Mouse (Mus musculus) Muller cell, postnatal 12 days (primary cell): ENCODE measurements around the gene Thra.
"Not testable (repeated sequence)": the region's sequence is repeated elsewhere in the genome, so short reads cannot be mapped to it uniquely, and the experiment has no call there.

ENCODE experiments used
- DNase-seq: peaks from one replicate; pipeline ENCODE4 v3.0.0-alpha.2; 2015; ENCODE audit errors: inconsistent ontology term

The Thra gene

DNA sequence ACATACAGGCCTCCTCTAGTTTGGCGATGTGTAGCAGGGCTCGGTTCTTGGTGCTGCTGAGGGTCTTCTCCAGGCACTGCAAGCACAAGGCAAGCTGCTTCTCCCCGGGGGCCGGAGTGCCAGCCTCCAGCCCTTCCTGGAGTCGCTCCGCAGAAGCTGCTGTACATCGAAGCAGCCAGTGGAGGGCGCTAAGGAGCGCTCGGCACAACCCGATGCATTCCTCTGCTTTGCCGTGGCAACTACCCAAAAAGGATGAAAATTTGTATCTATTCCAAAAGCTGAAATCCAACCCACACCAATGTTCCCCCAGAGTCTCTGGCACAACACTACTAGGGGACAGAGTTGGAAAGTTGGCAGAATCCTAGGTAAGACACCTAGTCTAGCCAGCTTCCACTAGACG is 22.5 kb upstream of the Thra start:
- peak; percentile 55 for DNase-seq

DNA sequence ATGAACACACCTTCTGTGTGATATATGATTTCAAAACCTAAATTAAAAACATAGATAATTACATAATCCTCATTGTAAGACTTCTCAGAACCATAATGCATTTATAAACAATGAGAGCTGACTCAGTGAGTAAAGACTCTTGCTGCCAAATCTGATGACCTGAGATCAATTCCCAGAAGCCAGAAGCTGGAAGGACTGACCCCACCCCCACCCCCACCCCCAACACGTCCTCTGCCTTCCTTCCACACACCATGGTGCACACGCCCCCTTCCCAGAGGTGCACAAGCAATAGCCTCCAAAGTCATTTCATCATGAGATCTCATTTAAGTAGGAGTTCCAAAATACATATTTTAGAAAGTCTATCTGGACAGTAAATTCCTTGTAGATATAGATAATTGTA is 19.7 kb upstream of the Thra start:
- DNase-seq = no peak

DNA sequence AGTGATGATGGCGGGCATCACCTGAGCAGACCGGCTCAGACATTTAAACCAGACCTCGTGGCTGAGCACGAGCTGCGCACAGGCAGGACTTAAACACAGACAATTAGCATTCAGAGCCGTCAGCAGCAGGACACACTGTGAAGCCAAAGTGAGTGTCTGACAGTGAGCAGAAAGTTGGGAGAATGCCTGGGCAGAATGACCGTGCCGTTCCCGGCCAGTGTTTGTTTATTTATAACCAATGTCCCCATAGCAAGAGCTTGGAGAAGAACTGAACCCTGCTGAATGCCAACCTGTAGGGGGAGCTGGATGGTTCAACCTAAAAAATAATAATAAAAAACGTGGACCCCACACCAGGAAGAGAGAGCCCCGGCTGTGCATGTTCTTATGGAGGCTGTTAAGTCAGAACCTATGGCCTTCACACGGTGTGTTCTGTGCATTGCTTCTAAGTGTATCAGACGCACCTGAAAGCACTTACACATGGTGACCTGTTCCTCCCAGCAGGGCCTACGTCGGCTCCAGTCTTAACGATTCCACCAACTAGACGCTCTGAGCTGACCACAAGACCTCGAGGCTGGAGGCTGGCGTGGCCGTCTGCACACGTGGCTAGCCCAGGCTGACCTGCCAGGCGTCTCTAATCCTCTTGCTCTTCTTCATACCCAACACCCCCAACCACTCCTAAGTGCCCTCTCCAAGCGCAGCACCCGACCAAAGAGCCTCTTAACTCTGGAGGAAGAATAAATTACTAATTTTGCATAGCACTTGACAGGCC is 18.8 kb upstream of the Thra start:
- DNase-seq = peak; percentile 82

DNA sequence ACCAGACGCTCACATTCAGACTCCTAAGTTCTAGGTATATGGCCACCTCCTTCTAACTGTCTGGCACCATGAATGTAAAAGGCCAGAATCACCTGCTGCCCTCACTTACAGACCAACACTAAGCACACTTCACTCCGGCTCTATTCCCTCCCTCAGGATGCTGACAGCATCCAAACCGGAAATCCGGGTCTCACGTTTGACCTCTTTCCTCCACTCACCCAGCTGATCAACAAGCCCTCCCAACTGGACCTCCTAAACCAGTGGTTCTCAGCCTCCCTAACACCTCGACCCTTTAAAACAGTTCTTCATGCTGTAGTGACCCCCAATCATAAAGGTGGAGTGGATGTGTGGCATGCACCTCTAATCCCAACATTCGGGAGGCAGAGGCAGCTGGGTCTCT is 17.3 kb upstream of the Thra start:
- DNase-seq = no peak

DNA sequence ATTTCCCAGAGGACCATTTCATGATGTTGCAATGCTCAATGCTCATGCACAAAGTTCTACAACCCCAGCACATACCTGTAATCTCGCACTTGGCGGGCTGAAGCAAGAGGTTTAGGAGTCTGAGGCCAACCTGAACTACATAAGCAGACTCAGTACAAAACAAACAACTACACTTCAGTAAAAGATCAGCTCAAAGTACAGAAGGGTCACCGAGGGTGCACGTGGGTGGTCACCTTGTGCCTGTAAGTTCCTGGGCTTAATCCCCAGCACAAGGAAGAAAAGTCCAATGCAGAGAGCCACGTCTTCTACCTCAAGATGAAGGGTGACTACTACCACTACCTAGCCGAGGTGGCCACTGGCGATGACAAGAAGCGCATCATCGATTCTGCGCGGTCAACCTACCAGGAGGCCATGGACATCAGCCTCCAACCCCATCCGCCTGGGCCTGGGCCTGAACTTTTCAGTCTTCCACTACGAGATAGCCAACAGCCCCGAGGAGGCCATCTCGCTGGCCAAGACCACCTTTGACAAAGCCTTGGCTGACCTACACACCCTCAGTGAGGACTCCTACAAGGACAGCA is 14.4 kb upstream of the Thra start:
- DNase-seq = no peak

DNA sequence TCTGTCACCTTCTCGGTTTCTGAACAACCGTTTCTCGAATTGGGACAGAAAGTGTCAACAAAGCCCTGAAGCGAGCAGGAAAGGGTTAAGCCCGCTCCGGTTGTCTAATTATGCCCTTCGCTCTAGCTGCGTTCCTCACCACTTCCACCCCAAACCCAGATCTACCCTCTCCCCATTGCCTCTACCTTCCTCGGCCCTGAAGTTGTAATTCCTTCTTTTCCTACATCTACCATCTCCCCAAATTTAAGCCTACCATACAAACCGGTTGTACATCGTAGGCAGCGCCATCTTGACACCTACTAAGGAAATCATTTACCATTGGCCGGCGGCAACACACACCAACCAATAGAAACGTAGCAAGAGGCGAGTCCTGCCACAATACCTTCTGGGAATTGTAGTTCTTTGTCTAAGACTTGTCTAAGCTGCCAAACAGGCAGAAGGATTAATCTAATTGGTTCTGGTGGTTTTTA is 11.3 kb upstream of the Thra start, which contains the start of gene Med24:
Gene Med24, minus strand, starts transcription at position 317 of the 470 bp plus-strand sequence.
- DNase-seq = peak; percentile 83

DNA sequence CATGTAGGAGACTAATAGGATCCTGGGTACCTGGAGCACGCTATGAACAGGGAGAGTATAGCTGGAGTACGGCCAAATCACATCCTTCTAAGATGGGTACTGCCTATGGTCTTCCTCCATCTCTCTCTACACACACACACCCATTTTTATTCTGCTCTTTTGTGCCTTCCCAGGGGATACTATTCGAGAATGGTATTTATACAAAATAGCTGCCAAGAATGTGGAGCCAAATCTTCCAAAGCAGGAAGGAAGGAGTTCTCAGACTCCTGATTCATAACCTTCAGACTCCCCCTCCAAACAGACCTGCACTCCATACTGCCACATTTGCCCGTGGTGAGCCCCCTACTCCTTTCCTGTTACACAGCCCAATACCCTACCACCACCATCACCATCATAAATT is 9.7 kb upstream of the Thra start:
- DNase-seq = no peak

DNA sequence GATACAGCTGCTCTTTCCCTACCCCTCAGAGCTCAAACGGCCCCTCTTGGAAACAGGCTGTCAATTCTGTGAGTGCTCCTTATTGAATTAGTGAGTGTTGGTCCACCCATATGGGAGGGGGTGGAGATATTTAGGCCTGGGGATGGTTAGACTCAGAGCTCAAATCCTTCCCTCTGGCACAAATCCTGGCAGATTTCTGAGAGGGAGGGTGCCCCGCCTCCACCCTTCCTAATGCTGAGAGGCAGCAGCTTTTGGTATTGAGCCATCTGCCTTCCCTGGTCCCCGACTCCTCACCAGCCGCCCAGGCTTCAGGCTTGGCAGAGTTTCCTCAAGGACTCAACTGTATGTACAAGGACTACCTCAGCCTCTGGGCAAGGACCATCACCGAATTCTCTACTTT is 9.3 kb upstream of the Thra start:
- no peak for DNase-seq

DNA sequence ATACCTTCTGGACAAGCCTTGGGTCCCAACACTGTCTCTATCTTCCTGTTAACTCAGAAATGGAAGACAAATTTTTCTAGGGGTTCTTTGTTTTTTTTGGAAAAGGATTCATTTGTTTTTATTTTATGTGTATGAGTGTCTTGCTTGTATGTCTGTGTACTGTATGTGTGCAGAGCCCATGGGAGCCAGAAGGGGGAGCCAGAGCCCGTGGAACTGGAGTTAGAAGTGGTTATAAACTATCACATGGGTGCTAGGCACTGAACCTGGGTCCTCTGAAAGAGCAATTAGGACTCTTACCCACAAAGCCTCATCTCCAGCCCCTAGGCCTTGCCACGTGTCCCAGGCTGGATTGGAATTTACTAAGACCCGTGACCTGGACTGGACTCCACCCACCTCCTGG is 6.4 kb upstream of the Thra start:
- no peak for DNase-seq

DNA sequence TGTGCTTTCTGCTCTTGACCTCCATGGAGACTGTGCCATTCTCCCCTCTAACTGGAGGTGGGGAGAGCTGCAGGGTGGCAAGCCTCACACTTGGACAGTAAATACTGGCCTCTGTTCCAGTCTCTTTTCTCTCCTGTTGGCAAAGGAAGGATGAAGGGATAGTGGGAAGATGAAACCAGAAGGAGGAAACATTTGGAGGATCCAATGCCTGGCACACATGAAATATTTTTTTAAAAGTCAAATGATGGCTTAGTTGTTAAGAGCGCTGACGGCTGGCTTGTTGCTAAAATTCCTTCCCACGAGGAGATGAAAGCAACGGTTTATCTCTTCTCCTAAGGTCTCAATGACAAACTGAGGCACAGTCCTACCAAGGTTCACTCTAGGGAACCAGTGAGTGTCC is 5.3 kb upstream of the Thra start:
- DNase-seq = no peak

DNA sequence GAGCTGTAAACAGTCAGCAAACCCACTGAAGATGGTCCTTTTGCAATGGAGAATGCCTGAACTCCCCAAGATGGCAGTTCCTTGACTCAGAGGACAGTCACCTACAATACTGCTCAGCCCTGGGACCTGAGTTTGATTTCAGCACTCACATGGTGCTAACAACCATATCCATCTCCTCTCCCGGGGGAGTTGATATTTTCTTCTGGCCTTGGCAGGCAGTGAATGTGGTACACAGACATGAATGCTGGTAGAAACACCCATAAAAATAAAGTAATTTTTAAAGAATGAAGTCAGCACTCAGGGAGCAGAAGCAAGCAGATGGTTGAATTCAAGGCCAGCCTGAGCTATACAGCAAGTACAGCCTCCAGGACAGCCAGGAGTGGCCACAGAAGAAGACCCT is 4.3 kb upstream of the Thra start:
- no peak for DNase-seq

DNA sequence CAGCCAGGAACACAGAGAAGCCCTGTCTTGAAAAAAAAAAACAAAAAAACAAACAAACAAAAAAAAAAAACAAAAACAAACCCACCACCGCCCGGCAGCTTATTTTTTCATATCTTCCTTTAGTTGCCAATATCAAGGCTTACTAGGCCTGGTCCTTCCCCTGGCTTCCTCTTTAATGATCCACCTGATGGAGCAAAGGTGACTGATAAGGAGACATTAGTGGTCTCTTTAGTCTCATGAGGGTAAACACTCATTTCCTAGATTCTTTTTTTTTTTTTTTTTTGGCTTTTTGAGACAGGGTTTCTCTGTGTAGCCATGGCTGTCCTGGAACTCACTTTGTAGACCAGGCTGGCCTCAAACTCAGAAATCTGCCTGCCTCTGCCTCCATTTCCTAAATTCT is 3.2 kb upstream of the Thra start:
- not testable (repeated sequence) for DNase-seq

DNA sequence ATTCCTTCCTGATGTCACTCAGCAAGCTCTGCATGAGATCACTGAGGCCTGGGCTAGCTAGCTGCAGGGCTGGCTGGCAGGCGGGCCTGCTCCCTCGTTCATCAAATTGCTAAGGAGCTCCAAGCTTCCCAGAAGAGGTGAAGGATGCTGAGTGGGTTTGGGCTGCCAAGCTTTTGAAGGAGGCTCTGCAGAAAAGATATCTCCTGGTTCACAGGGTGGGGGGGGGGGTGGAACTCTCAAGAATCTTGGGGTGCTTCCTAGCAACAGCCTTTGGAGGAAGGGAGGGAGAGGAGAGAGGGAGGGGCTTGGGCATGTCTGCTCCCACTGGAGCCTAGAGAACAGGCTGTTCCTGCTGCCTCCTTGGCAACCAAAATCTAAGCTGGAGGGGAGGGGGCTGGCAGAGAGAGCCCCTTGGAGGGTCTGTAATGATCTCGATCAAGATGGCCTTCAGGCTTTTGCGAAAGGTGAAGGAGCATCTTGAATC is 2.0 kb upstream of the Thra start:
- no peak for DNase-seq

DNA sequence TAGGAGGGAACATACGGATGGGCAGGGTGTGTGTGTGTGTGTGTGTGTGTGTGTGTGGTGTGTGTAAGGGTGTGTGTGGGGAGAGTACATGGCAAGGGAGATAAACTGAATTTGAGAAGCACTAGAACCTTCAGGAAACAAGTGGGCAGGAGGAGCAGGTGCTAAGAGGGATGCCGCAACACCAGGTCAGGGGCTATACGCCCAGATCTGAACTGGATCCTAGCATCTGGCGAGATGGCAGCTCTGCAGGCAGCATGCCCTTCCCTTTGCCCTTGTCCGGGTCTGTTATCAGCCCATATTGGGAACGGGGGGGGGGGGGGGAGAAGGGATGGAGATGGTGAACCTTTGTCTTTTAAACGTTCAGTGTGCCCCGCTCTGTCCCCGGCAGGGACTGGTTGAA is 1.5 kb upstream of the Thra start:
- no peak for DNase-seq

DNA sequence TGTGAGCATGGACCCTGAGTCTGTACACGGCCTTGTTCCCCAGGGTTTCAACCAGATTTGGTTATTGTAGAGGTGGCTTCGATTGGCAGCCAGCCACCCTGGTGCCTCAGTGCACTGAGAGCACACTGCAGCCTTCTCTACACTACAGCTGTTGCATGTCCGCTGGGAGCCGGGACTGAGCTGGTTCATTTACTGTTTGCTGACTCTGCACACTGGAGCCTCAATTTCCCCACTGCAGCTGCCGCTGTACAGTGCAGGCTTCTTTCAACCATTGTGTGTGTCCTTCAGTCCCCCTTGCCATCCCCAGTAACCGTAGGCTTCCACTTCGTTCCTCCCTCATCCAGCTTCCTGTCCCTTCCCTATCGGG is 429 bp upstream of the Thra start:
- DNase-seq = no peak

DNA sequence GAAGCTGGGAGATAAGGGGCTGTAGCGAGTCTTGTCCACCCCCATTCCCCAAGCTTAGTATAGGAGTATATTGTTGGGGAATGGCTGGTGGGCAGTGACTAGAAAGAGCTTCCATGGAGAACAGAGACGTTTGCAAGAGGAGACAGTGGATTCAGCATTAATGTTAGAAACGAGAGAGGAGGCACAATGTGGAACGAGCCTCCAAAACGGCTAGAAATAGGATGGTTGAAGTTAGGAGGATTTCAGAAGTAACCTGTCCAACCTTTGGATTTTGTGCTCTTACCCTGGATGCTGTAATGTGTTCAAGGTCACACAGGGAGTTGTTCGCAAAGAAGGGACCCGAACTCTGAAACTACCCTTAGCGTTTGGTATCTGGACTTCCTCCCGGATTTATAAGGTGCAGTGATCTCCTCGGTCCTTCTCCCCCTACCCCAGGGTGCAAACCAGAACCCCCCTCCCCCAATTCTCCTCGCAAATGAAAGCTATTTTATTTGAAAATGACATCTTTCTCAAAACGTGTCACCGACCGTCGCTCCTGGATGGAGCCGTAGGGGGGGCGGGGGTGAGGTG is 698 bp downstream of the Thra start:
- peak; percentile 30 for DNase-seq

DNA sequence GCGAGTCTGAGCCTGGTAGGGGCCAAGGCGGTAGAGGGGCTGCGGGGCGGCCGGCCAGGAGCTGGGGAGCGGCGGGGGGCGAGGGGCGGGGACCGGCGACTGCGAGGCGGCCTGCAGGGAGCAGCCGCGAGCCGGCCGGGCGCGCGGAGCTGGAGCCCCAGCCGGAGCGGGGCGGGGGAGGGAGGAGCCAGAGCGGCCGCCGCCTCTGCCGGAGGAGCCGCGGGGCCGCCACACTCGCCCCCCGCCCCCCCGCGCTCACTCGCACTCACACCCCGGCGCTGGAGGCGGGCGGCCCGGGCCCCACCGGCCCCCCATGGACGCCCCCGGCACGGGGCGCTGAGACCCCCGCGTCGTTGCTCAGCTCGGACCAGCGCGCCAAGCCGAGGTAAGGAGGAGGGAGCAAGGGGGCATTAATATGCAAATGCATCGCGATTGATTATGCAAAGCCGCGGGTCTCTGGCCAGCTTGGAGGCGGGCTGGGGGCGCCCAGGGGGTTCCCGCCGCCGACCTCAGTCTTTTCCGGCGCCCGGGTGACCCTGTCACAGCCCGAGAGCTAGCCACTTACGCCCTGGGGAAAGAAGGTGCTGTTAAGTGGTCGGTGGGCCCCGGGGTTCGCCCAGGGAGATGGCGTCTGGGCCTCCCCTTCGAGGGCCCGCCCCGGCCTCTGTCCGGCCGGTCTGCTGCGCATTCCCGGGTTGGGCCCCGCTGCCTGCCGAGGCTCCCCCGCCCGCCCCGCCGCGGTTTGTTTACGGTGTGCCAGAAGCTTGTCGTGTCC is 1.4 kb downstream of the Thra start:
- DNase-seq = peak; percentile 89

DNA sequence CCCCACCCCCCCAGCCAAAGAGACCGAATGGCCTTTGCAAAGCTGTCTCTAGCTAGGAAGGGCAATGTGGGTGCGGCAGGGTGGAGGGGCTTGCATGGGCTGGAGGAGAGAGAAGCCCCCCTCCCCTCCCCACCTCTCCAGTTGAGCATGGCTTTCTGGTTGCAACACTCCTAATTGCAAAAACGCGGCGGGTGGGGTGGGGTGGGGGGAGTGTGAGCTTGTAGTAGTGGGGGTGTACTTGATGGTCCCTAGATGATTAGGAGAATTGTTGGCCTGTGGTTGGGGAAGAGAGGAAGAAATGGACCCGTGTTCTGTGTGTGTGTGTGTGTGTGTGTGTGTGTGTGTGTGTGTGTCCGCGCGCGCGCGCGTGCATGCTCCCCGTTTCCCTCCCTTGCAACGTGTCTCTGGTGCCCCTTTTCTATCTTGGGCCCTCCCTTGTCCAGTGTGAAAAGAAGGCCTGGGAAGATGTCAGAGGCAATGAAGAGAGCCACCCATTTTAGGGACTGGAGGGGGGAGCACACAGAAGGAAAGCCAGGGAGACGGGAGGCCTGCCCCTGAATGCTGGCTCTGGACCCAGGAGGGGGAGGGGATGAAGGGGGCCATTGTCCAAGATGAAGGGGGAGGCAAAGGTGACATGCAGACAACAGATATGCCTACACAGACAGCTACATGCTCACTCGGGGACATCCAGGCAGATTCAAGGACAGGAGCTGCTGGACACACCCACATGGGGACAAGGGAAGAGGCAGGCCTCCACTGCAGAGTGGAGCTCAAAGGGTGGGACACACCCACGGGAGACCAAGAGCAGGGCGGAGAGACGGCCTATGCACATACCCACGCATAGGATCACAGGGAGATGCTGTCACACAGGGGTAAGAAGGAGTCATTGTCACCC is 2.2 kb downstream of the Thra start:
- DNase-seq = peak; percentile 57

DNA sequence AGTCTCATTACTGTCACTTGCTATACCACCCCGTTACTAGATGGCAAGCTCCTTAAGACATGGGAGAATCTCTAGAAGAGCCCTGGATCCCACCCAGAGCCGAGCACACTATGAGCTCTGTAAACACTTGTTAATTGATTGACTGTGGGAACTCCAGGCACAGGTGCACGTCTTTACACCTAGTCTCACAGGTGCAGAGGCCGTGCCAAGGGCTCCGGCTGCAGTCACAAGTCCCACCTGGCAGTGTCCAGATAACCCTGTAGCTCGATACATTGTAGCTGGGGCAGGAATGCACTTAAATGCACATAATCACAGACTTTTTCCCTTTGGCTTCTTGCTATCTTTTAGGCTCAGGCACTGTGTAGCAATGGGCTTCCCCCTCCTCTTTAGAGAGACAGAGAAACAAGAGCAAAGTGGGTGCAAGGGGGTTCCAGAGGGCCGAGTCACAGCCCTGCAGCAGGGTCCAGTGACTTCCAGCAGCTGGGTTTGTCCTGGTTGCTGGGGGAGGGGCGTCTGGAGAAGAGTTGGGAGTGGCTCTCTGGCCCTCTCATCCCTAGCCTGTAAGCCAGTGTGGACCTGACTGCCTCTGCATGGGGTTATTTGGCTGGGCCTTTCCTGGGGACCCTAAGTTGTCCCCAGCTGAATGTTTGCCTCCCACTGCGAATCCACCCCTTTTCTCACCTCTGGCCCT is 3.4 kb downstream of the Thra start:
- peak; percentile 67 for DNase-seq

DNA sequence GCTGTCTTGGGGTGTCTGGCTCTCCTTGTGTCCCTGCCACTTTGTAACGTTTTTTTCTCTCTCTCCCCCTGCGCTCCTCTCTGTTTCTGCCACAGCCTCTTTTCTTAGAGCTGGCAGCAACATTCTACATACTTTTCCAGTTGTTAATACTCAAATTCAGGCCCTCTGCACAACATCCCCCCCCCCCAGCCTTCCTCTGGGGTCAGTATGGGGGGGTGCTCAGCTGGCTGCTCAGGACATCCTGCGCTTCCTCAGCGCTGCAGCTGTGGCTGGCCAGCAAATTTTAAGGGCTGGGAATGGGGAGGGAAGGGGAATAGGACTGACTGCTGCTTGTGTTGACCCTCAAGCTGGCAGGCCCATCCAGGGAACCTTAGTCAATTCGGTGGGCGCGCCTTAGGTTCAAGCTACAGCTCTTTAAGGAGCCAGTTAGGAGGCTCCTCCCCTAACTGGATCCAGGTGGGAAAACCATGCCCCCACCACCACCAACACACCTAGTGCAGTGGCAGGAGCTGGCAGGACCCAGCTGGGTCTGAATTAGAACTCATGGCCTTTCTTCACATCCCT is 4.1 kb downstream of the Thra start:
- no peak for DNase-seq
